Mouse (Mus musculus) forebrain, embryonic 13.5 days (tissue): Measurements from ENCODE around the gene Kdm3a. TPM values are rescaled to one million over a fixed set of nuclear protein-coding genes. Genes with fewer than 3 reads are reported as not detected.

Source experiments
- ATAC-seq: fragments of 200-750 bp; cut with Nextera tagmentation; 2 replicates; pipeline ENCODE4 v1.8.0; 2017
- H3K27ac ChIP-seq: fragments of 300-500 bp; sonication (generic); 2 replicates; pipeline ENCODE4 v1.5.1; 2015; ENCODE audit warnings: inconsistent platforms, mild to moderate bottlenecking, moderate library complexity
- H3K27me3 ChIP-seq: fragments of 300-500 bp; sonication (generic); 2 replicates; pipeline ENCODE4 v1.6.1; 2015; ENCODE audit warnings: mild to moderate bottlenecking, inconsistent platforms
- H3K36me3 ChIP-seq: fragments of 300-500 bp; sonication (generic); 2 replicates; pipeline ENCODE4 v1.6.1; 2015; ENCODE audit warnings: mild to moderate bottlenecking, inconsistent platforms; ENCODE audit not compliant: poor library complexity, severe bottlenecking
- H3K4me1 ChIP-seq: fragments of 300-500 bp; sonication (generic); 2 replicates; pipeline ENCODE4 v1.6.1; 2015; ENCODE audit warnings: inconsistent platforms
- H3K4me2 ChIP-seq: fragments of 300-500 bp; sonication (generic); 2 replicates; pipeline ENCODE4 v1.6.1; 2015; ENCODE audit warnings: inconsistent platforms, mild to moderate bottlenecking, moderate library complexity
- H3K4me3 ChIP-seq: fragments of 300-500 bp; sonication (generic); 2 replicates; pipeline ENCODE4 v1.5.1; 2015; ENCODE audit warnings: mild to moderate bottlenecking, inconsistent platforms
- H3K9ac ChIP-seq: fragments of 300-500 bp; sonication (generic); 2 replicates; pipeline ENCODE4 v1.6.1; 2015; ENCODE audit warnings: mild to moderate bottlenecking, inconsistent platforms
- H3K9me3 ChIP-seq: fragments of 300-500 bp; sonication (generic); replicated peaks from 2 replicates; pipeline ENCODE4 v1.6.1; 2016; ENCODE audit warnings: inconsistent platforms
- WGBS: fragments of 180-500 bp; shearing (Covaris S2); methylation state at CpG from one replicate; pipeline ENCODE4 v1.1.7; 2015; 5-methylcytosine and 5-hydroxymethylcytosine counted together
- polyA plus RNA-seq: library from polyadenylated mRNA; unstranded; fragments of >200 nt; fragmentation: Nextera tagmentation; extraction: Ambion mirVana; gene quantifications from 2 replicates; pipeline ENCODE4 v1.2.1, GENCODE M21; 2015

Gene Kdm3a
- polyA plus RNA-seq, 1 experiment from 2014 or later, result 68.0 TPM

DNA sequence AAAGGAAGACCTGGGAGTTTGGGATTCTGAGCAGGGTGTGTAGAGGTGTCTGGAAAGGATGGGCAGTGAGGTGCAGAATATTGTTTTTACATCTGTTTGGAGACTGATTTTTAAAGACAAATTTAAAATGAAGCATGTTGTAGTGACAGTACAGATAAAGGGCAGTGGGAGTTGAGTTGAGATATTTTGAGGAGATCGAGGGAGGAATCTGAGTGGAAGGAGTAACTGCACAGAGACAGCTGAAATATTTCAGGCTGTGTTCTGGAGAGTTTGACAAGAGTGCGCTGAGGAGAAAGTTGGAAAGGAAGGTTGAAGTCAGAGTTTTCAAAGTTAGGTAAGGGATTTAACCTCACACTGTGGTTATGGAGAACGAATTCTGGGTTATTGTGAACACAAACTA, 64.2 kb downstream of the Kdm3a start:
- no peak overlapping the region for H3K4me2 ChIP-seq
- H3K4me1 ChIP-seq, result no peaks in the 10 kb centered on the region
- no peak overlapping the region for H3K27ac ChIP-seq
- no peak for ATAC-seq
- H3K27me3 ChIP-seq, result no peaks in the 10 kb centered on the region
- no peaks in the 10 kb centered on the region for H3K9me3 ChIP-seq
- peaks cover 16% of the 10 kb centered on the region for H3K36me3 ChIP-seq
- H3K9ac ChIP-seq, result no peak overlapping the region
- WGBS, result 97% methylated on average over 3 of the region's 3 CpGs
- no peak overlapping the region for H3K4me3 ChIP-seq

DNA sequence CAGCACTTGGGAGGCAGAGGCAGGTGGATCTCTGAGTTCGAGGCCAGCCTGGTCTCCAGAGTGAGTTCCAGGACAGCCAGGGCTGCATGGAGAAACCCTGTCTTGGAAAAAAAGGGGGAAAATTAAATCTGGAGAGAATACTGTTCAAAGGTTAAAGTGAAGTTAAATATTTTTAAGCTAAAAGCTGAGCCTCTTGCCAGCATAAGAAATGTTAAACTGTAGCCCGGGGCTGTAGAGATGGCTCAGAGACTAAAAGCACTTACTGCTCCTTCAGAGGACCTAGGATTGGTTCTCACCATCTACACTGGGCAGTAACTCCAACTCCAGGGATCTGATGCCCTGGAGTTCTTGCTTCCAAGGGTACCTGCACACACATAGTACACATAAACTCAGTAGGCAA, 76.0 kb downstream of the Kdm3a start:
- H3K9me3 ChIP-seq, result no peaks in the 10 kb centered on the region
- H3K4me3 ChIP-seq, result no peak overlapping the region
- no peak overlapping the region for H3K4me2 ChIP-seq
- H3K27me3 ChIP-seq, result no peaks in the 10 kb centered on the region
- no peak for ATAC-seq
- H3K4me1 ChIP-seq, result no peaks in the 10 kb centered on the region
- H3K9ac ChIP-seq, result no peak overlapping the region
- 85% methylated on average over 2 of the region's 2 CpGs for WGBS
- no peak overlapping the region for H3K27ac ChIP-seq
- H3K36me3 ChIP-seq, result peaks cover 19% of the 10 kb centered on the region

DNA sequence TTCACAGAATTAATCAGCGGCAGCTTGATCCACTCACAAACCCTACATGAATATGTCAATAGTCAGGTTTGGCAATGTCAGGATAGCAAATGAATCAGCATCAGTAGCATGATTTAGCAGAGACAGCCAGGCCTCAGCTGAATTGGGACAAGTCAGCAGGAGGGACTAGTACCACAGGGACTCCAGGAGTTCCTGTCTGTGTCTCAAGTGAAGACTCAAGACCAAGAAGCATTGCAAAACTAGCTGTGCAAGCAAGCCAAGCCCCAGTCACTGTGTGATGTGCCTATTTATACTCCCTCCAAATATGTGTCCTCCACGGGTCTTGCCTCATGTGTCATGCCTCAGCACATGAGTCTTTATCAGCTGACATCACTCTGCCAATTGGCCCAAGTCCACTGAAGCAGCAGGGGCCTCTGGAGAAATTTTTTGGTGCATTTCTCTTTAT, 77.3 kb downstream of the Kdm3a start:
- no peak overlapping the region for H3K4me3 ChIP-seq
- no peak overlapping the region for H3K27ac ChIP-seq
- 92% methylated on average over 2 of the region's 2 CpGs for WGBS
- H3K4me2 ChIP-seq, result no peak overlapping the region
- H3K4me1 ChIP-seq, result no peaks in the 10 kb centered on the region
- 0 out of 2 replicates have a peak, but pooled peaks cover 13% of the 10 kb centered on the region for H3K36me3 ChIP-seq
- no peak for ATAC-seq
- no peak overlapping the region for H3K9ac ChIP-seq
- H3K9me3 ChIP-seq, result no peaks in the 10 kb centered on the region
- no peaks in the 10 kb centered on the region for H3K27me3 ChIP-seq

DNA sequence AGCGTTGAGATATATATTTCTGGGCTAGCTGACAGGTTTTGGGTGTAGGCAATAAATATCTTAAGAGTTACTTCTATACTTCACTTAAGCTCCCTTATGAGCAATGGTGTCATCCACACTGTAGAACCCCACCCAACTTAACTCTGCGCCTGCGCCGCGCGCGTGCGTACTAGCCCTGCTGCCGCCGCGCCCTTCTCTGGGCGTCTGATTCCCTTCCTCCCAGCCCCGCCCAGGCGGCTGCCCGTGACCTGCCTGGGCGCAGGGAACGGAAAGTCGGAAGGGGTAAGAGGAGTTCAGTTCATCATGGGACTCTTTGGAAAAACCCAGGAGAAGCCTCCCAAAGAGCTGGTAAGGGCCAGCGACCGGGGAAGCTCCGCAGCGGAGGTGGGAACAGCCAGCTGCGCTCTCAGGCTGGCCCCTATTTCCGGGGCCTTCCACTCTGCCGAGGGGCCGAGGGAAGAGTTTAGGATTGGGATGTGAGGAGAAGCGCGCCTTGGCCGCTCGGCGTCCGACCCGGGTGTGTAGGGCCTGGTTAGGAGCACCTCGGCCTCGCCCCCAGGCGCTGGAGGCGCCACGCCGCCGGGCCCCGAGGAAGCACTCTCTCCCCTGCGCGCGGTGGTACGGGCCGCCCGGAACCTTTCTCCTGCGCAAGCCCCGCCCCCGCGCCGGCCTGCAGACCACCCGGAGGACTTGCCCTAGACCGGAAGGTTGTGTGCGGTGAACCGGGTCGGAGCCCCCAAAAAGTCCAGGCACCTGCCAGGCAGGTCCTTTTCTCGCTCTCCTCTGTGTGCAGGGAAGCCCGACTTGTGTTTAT, 88.9 kb downstream of the Kdm3a start, which contains the start of gene Chmp3:
Gene Chmp3, plus strand, starts transcription at position 112 of the 814 bp plus-strand sequence.
- Histone ChIP-seq H3K36me3 (0 out of 2 replicates have a peak, but pooled peaks cover 3% of the 10 kb centered on the region), H3K9me3 (no peaks in the 10 kb centered on the region), H3K9ac (peak within 1 kb of the TSS; percentile 97), H3K4me2 (peak within 1 kb of the TSS; percentile 74), H3K4me3 (peak within 1 kb of the TSS; percentile 74), H3K27me3 (peaks cover 5% of the 10 kb centered on the region), H3K4me1 (peaks cover 5% of the 10 kb centered on the region; the same call in 1 of the 2 replicates), H3K27ac (peak within 1 kb of the TSS; percentile 95)
- peak; percentile 99 for ATAC-seq
- WGBS, result under 1% methylated on average over 57 of the region's 59 CpGs

Other genes with a start within 250 kb of the Kdm3a start
- 6.8 and 9.0 TPM in 2 replicates for gene Rmnd5a, start 192.4 kb downstream of the Kdm3a start, polyA plus RNA-seq
- 16.9 and 18.8 TPM in 2 replicates for gene Rnf103, start 139.1 kb downstream of the Kdm3a start, polyA plus RNA-seq
- gene Chmp3, start 89.2 kb downstream of the Kdm3a start, polyA plus RNA-seq, result 48.9 and 54.9 TPM in 2 replicates
- 102 and 117 TPM in 2 replicates for gene Reep1, start 74.6 kb upstream of the Kdm3a start, polyA plus RNA-seq
- 55.7 and 58.1 TPM in 2 replicates for gene Mrpl35, start 194.0 kb upstream of the Kdm3a start, polyA plus RNA-seq
- 166 and 172 TPM in 2 replicates for gene Immt, start 198.3 kb upstream of the Kdm3a start, polyA plus RNA-seq